Mouse (Mus musculus) small intestine, adult 2 months (tissue): ENCODE results near the gene Galnt12. TPM values are rescaled to one million over a fixed set of nuclear protein-coding genes. Genes with fewer than 3 reads are reported as not detected.

Source experiments
- H3K27ac ChIP-seq: fragments of 200-500 bp; 2 replicates; pipeline ENCODE4 v1.5.1; 2012; ENCODE audit warnings: low read depth, low read length, control low read depth, inconsistent platforms; ENCODE audit not compliant: insufficient read depth
- H3K27me3 ChIP-seq: fragments of 200-500 bp; 2 replicates; pipeline ENCODE4 v1.6.1; 2012; ENCODE audit warnings: mild to moderate bottlenecking, moderate library complexity, low read length, inconsistent platforms; ENCODE audit not compliant: control insufficient read depth, insufficient read depth
- H3K36me3 ChIP-seq: fragments of 200-500 bp; 2 replicates; pipeline ENCODE4 v1.6.1; 2012; ENCODE audit warnings: mild to moderate bottlenecking, low read length, control low read depth, inconsistent platforms; ENCODE audit not compliant: control insufficient read depth, insufficient read depth
- H3K4me1 ChIP-seq: fragments of 200-500 bp; 2 replicates; pipeline ENCODE4 v1.6.1; 2012; ENCODE audit warnings: low read length, inconsistent platforms, mixed read lengths; ENCODE audit not compliant: control insufficient read depth, insufficient read depth, insufficient read length
- H3K4me3 ChIP-seq: fragments of 200-500 bp; 2 replicates; pipeline ENCODE4 v1.5.1; 2012; ENCODE audit warnings: low read depth, mild to moderate bottlenecking, control low read depth, inconsistent platforms, low read length, moderate library complexity
- CTCF ChIP-seq: fragments of 200-500 bp; IDR thresholded peaks from 2 replicates; pipeline ENCODE4 v1.5.1; 2012; ENCODE audit warnings: low read depth, mild to moderate bottlenecking, control low read depth, inconsistent platforms, low read length, moderate library complexity, mixed read lengths; ENCODE audit not compliant: insufficient replicate concordance, insufficient read length; ENCODE audit errors: extremely low read depth
- POLR2A ChIP-seq: fragments of 200-500 bp; IDR thresholded peaks from 2 replicates; pipeline ENCODE4 v1.6.1; 2012; ENCODE audit warnings: low read depth, mild to moderate bottlenecking, control low read depth, inconsistent platforms, low read length, moderate library complexity
- WGBS: fragments of 180-500 bp; shearing (Covaris S2); methylation state at CpG from one replicate; pipeline ENCODE4 v1.1.7; 2018; 5-methylcytosine and 5-hydroxymethylcytosine counted together
- polyA plus RNA-seq: library from polyadenylated mRNA; depleted of rRNA; stranded (reverse); fragments of >200 nt; gene quantifications from 2 replicates; pipeline ENCODE4 v1.2.3, GENCODE M21; 2012; rRNA removed

Galnt12 gene
- polyA plus RNA-seq, 1 experiment = 28.3 TPM

DNA sequence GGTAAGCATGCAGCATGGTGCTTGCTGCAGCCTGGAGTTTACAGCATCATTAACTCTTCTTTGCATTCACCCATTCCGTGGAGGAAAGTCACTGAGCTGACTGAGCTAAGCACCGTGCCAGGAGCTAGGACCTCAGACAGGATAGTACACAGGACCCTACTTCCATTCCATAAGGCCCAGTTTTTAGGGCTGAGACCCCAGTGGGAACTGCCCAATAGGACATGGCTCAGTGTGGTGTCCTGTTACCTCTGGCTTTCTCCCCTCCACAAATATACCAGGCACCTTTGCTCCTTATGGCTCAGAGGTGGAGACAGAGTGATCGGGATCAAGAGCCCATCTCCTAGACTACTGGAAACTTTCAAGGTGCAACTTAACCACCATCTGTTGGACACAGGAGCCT, 59.1 kb downstream of the Galnt12 start:
- 87% methylated on average over 3 of the region's 3 CpGs for WGBS
- TF ChIP-seq POLR2A (no peak), CTCF (no peak)
- H3K4me3 ChIP-seq = no peak overlapping the region
- H3K27me3 ChIP-seq = no peaks in the 10 kb centered on the region
- H3K27ac ChIP-seq = no peak overlapping the region
- H3K36me3 ChIP-seq = no peaks in the 10 kb centered on the region
- peaks cover 13% of the 10 kb centered on the region; the same call in 1 of the 2 replicates for H3K4me1 ChIP-seq

DNA sequence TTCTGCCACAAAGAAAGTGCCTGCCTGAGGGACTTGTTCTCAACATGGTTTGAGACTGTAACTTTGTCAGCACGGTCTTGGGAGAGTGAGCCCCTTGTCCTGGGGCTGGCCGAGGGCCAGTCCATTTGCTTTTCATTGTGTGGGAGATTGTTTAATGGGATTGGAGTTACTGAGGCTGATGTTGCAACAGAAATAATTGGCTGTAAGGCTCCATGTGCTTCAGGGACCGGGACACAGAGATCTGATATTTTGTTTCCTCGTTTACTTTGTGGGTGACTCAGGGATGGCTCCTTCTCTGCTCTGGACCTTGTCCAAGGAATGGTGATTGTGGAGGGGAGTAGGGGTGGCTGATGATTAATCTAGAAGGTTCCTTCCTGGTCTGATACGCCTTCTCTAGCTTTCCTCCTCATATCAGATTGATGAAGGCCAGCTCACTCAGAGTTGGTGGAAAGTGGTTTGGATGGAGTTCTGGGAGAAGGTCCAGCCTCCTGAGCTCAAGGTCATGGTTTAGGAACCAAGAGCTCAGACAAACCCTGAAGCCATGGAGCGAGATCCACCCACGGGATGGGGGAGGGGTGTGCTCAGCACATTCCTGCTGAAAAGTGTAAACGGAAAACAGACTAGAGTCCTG, 60.0 kb downstream of the Galnt12 start:
- no peaks in the 10 kb centered on the region for H3K27me3 ChIP-seq
- peak overlapping the region; percentile 70 for H3K27ac ChIP-seq
- WGBS = 13% methylated on average over 8 of the region's 8 CpGs

GRCm38 (mm10) chr4:47161103-47161755, 69.5 kb downstream of the Galnt12 start:
- H3K27ac ChIP-seq = no peak overlapping the region
- 15% methylated on average over 4 of the region's 4 CpGs for WGBS

More for the DNA sequence above, 60.0 kb downstream of the Galnt12 start:
- Histone ChIP-seq H3K4me1 (peaks cover 13% of the 10 kb centered on the region; the same call in 1 of the 2 replicates), H3K36me3 (no peaks in the 10 kb centered on the region), H3K4me3 (no peak overlapping the region)
- TF ChIP-seq POLR2A = no peak
- TF ChIP-seq CTCF = no peak

DNA sequence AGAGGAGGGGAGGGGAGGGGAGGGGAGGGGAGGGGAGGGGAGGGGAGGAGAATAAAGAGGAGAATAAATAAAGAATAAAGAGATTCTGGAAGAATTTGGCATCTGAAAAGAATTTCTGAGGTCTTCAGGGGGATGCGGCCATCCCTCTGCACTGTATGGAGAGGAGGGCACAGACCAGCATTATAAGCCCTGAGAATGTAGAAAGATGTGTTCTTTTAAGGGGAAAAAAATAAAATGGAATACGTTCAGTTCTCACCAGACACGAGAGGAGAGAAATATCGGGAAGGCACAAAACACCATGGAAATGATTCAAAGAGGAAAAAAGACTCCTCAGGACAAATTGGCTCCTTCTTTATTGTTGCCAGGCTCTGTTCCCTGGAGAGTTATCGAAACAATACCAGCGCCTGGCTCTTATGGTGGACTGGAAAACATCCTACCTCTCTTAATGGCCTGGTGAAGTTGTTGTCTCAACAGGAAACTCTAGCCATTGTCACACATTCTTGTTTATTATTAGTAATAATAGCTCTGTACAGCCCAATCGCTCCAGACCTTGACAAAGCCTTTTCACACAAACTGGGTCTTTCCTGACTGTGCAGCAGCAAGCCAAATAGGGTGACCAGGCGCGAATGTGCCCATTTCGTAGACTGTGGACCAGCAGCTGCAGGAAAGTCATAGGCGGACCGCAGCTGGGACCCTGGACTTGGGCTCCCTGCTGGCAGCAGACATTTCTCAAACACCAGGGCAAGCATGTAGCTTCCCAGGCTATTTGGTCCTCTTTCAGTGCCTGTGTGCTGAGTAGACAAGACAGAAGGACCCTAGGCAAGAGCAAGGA, 70.3 kb downstream of the Galnt12 start:
- WGBS = 75% methylated on average over 12 of the region's 12 CpGs
- no peak for TF ChIP-seq CTCF
- no peak for TF ChIP-seq POLR2A
- H3K4me1 ChIP-seq = no peaks in the 10 kb centered on the region
- no peaks in the 10 kb centered on the region for H3K27me3 ChIP-seq
- no peaks in the 10 kb centered on the region for H3K36me3 ChIP-seq
- peak overlapping the region; percentile 37; the same call in 1 of the 2 replicates for H3K27ac ChIP-seq
- no peak overlapping the region for H3K4me3 ChIP-seq

More at GRCm38 (mm10) chr4:47161103-47161755, 69.5 kb downstream of the Galnt12 start:
- Histone ChIP-seq H3K4me1 (no peaks in the 10 kb centered on the region), H3K36me3 (no peaks in the 10 kb centered on the region), H3K27me3 (no peaks in the 10 kb centered on the region), H3K4me3 (no peak overlapping the region)
- no peak for TF ChIP-seq POLR2A
- TF ChIP-seq CTCF = no peak

- TF ChIP-seq POLR2A (no peak), CTCF (no peak)
- Histone ChIP-seq H3K27me3 (no peaks in the 10 kb centered on the region), H3K27ac (no peak overlapping the region), H3K4me1 (peaks cover 5% of the 10 kb centered on the region; the same call in 1 of the 2 replicates), H3K36me3 (no peaks in the 10 kb centered on the region), H3K4me3 (no peak overlapping the region)
- WGBS = 23% methylated on average over 1 of the region's 1 CpGs
Observed at GRCm38 (mm10) chr4:47172314-47172713, 80.6 kb downstream of the Galnt12 start.

Other genes with a start within 250 kb of the Galnt12 start
- 0.06 and 0.74 TPM in 2 replicates for gene Gabbr2, start 100.0 kb upstream of the Galnt12 start, polyA plus RNA-seq
- gene Anks6, start 34.5 kb upstream of the Galnt12 start, polyA plus RNA-seq = 2.5 and 3.0 TPM in 2 replicates
- gene Col15a1, start 116.3 kb downstream of the Galnt12 start, polyA plus RNA-seq = 12.6 and 15.7 TPM in 2 replicates